Mouse (Mus musculus) macrophage (primary cell): Measurements from ENCODE around the gene Hs2st1. TPM values are rescaled to one million over a fixed set of nuclear protein-coding genes. Genes with fewer than 3 reads are reported as not detected.

Source experiments
- H3K27ac ChIP-seq: fragments of 350-480 bp; formaldehyde crosslinking; 2 replicates; pipeline ENCODE4 v1.9.0; 2021
- H3K36me3 ChIP-seq: fragments of 350-480 bp; formaldehyde crosslinking; 2 replicates; pipeline ENCODE4 v1.9.0; 2021; ENCODE audit errors: inconsistent target
- H3K4me3 ChIP-seq: fragments of 350-480 bp; formaldehyde crosslinking; 2 replicates; pipeline ENCODE4 v1.9.0; 2021; ENCODE audit errors: inconsistent target
- H3K79me2 ChIP-seq: fragments of 350-480 bp; formaldehyde crosslinking; 2 replicates; pipeline ENCODE4 v1.9.0; 2021; ENCODE audit errors: inconsistent target
- WGBS: methylation state at CpG from one replicate; pipeline ENCODE4 v1.1.7; 2026; ENCODE audit warnings: inconsistent platforms; ENCODE audit not compliant: missing documents; 5-methylcytosine and 5-hydroxymethylcytosine counted together
- polyA plus RNA-seq: library from polyadenylated mRNA; stranded (reverse); fragments of 250-400 nt; gene quantifications from 3 replicates; pipeline ENCODE4 v1.2.4, GENCODE M21; 2018; ENCODE audit warnings: inconsistent platforms

The Hs2st1 gene
- polyA plus RNA-seq, 1 experiment from 2014 or later = 14.6 TPM

- Histone ChIP-seq H3K36me3 (no peaks in the 10 kb centered on the region), H3K4me3 (no peak overlapping the region), H3K27ac (no peak overlapping the region), H3K79me2 (no peaks in the 10 kb centered on the region; the same call in 1 of the 2 replicates)
- WGBS = 96% methylated on average over 11 of the region's 12 CpGs
These were observed 92.1 kb downstream of the Hs2st1 start for GRCm38 (mm10) chr3:144477707-144478426.

GRCm38 (mm10) chr3:144475891-144476290 is 94.1 kb downstream of the Hs2st1 start:
- no peak overlapping the region for H3K27ac ChIP-seq
- H3K79me2 ChIP-seq = no peaks in the 10 kb centered on the region; the same call in 1 of the 2 replicates
- 85% methylated on average over 5 of the region's 5 CpGs for WGBS
- H3K4me3 ChIP-seq = no peak overlapping the region
- H3K36me3 ChIP-seq = no peaks in the 10 kb centered on the region

- no peak overlapping the region for H3K27ac ChIP-seq
- H3K79me2 ChIP-seq = no peaks in the 10 kb centered on the region; the same call in 1 of the 2 replicates
- H3K36me3 ChIP-seq = no peaks in the 10 kb centered on the region
- WGBS = 87% methylated on average over 5 of the region's 5 CpGs
- no peak overlapping the region for H3K4me3 ChIP-seq
These were observed 95.3 kb downstream of the Hs2st1 start for GRCm38 (mm10) chr3:144474726-144475125.

DNA sequence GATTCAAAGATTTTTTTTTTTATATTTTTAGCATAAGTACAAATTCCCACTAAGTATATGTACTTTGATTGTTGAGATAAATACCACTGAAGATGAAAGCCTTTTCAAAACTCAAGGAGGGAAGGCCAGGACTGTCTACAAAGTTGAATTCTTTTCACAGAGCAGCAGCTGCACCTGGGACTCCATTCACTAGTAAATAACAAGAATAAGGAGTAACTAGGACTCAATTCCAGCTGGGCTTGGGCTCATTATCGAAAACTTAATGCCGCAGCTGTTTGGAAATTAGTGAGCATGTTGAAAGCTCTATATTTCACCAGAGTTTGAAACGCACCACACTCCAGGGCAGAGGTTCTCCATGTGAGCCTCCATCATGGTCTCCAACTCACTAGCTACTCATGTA is 98.0 kb downstream of the Hs2st1 start:
- WGBS = 96% methylated on average over 3 of the region's 3 CpGs
- no peaks in the 10 kb centered on the region for H3K36me3 ChIP-seq
- H3K79me2 ChIP-seq = no peaks in the 10 kb centered on the region; the same call in 1 of the 2 replicates
- no peak overlapping the region for H3K27ac ChIP-seq
- no peak overlapping the region for H3K4me3 ChIP-seq

DNA sequence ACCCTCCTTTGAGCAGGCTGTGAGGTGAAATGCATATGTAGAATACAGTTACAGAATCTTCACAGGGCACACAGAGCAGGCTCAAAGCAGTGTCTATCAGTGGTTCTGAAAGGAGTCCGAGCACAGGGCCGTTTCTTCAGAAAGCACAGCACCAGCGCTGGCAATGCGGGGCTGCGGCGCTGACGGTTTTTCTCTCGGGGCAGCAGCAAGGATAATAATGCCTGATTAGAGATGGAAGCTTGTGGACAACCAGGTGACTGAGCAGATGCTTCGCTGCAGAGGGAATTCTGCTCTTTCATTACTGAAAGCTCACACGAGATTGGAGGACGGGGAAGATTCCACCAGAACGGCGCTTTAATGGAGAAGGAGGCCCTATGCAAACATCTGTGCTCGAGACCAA is 99.1 kb downstream of the Hs2st1 start:
- WGBS = 95% methylated on average over 8 of the region's 14 CpGs
- H3K36me3 ChIP-seq = no peaks in the 10 kb centered on the region
- no peak overlapping the region for H3K4me3 ChIP-seq
- no peak overlapping the region for H3K27ac ChIP-seq
- no peaks in the 10 kb centered on the region; the same call in 1 of the 2 replicates for H3K79me2 ChIP-seq

DNA sequence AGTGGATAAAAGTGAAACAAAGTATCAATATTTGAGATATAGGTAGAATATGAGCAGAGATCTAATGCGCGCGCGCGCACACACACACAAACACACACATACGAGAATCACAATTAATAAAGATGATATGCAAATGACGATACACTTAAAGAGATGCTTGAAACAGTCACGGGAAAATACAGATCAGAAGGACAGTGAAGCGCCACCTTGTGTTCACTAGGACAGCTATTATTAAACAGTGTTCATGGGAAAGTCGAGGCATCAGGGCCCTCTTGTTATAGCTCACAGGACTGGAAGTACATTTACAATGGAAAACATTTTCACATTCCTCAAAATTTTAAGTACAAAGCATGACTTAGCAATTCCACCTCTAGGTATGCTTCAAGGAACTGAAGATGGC is 102.5 kb downstream of the Hs2st1 start:
- Histone ChIP-seq H3K36me3 (0 out of 2 replicates have a peak, but pooled peaks cover 8% of the 10 kb centered on the region), H3K27ac (no peak overlapping the region), H3K79me2 (no peaks in the 10 kb centered on the region; the same call in 1 of the 2 replicates), H3K4me3 (no peak overlapping the region)
- 78% methylated on average over 4 of the region's 10 CpGs for WGBS

DNA sequence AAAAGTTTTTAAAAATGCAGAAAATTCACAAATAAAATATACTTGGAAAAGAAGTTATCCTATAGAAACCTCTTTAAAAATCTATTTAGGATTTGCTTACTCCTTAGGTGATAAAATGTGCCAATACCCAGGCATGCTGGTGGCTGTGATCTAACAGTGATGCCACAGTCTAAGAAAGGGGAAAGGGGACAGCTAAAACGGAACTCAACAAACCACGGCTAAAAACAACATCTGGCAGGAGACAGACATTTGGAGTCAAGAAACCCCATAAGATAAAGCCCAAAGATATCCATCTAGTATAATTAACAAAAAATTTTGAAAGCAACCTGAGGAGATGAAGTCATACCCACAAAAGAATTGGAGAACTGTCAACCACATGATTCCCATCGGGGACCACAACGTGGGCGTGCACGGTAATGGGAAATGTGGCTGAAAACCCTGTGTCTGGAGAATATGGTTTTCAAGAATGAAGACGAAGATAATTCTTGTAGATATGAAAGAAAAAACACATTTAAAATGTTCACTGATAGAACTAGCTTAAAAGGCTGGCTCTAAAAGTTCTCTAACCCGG is 103.8 kb downstream of the Hs2st1 start:
- H3K79me2 ChIP-seq = no peaks in the 10 kb centered on the region; the same call in 1 of the 2 replicates
- no peak overlapping the region for H3K4me3 ChIP-seq
- H3K36me3 ChIP-seq = 0 out of 2 replicates have a peak, but pooled peaks cover 9% of the 10 kb centered on the region
- no peak overlapping the region for H3K27ac ChIP-seq
- WGBS = 24% methylated on average over 8 of the region's 8 CpGs

- no peak overlapping the region for H3K27ac ChIP-seq
- H3K79me2 ChIP-seq = no peaks in the 10 kb centered on the region; the same call in 1 of the 2 replicates
- H3K36me3 ChIP-seq = 0 out of 2 replicates have a peak, but pooled peaks cover 9% of the 10 kb centered on the region
- H3K4me3 ChIP-seq = no peak overlapping the region
- 93% methylated on average over 10 of the region's 10 CpGs for WGBS
These were observed 107.3 kb downstream of the Hs2st1 start for GRCm38 (mm10) chr3:144462679-144463078.

DNA sequence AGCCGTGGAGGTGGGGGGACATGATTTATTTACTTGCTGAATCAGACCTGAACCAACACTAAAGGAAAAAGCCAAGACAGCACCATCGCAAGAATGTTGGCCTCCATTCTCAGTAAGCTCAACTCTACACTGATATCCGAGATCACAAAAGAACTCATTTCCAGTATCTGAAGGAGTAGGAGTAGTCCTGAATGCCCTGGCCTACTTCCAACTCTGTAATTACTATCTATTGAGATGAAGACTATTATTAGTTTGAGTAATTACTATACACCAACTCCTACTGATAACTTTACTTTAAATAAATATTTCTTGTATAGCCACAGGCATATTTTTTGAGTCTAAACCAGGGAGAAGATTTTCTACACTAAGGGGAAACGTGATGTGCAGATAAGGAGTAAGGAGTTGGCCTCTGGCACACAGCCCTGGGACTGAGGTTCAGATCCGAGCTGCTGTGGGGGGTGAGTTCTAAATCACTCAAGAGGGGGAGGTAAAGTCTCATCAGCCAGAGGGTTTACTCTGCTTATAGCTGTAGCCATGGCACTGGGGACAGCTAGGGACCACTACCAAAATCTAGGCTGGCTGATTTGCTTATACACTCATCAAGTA is 109.7 kb downstream of the Hs2st1 start:
- Histone ChIP-seq H3K36me3 (0 out of 2 replicates have a peak, but pooled peaks cover 9% of the 10 kb centered on the region), H3K4me3 (no peak overlapping the region), H3K79me2 (no peaks in the 10 kb centered on the region), H3K27ac (no peak overlapping the region)
- WGBS = 86% methylated on average over 5 of the region's 5 CpGs

- WGBS = 81% methylated on average over 8 of the region's 8 CpGs
- H3K27ac ChIP-seq = no peak overlapping the region
- H3K36me3 ChIP-seq = 0 out of 2 replicates have a peak, but pooled peaks cover 9% of the 10 kb centered on the region
These were observed 110.7 kb downstream of the Hs2st1 start for GRCm38 (mm10) chr3:144459285-144459697.

DNA sequence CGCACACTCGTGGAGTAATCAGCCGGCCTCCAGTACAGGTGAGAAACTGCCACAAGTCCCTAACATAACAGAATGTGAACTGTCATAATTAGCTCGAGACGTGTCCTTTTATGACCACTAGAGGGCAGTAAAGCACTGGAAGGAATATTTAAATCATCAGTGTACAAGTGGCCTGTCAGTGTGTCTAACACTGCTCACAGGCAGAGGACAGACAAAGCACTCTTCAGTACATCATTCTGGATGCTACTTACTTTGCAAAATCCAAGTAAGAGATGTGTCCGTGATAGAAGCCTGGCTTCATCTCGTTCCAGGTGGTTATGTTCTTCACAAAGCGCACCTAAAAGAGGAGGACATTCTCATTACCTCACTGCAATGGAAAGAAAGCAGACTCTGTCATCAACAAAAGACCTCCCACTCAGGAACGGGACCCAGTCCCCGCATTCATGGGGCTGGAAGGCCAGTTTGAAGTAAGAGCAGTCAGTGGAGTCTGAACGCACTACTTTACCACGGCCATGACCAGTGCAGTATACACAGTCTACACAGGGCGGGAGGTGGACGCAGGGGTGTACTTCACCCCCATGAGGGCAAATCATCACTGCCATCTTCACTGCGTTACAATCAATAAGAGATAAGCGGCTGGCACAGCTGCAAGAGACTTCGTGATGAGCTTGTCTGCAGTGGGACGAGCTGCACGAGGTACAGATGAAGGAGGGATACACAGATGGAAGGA is 116.1 kb downstream of the Hs2st1 start:
- H3K4me3 ChIP-seq = no peak overlapping the region
- no peaks in the 10 kb centered on the region for H3K36me3 ChIP-seq
- H3K79me2 ChIP-seq = no peaks in the 10 kb centered on the region
- no peak overlapping the region for H3K27ac ChIP-seq
- WGBS = 74% methylated on average over 19 of the region's 19 CpGs

More at GRCm38 (mm10) chr3:144459285-144459697, 110.7 kb downstream of the Hs2st1 start:
- Histone ChIP-seq H3K4me3 (no peak overlapping the region), H3K79me2 (no peaks in the 10 kb centered on the region)

DNA sequence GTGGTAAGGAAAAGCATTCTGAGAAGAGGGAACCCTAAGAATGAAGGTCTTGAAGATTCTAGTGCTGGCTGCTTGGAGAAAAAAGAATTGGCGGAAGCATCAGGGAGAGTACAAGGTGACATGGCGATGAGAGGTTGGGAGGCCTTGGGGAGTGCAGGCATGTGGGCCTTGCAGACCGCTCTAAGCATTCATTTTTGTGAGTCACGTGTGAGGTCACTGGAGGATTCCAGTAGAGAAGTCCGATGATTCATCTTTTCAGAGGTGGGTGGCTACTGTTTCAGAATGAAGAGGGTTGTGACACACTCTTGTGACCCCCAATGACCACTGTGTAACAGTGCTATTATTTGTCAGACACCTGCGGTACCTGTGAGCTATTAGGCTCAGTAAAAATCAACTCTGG is 121.0 kb downstream of the Hs2st1 start:
- no peak overlapping the region for H3K27ac ChIP-seq
- no peak overlapping the region for H3K4me3 ChIP-seq
- 88% methylated on average over 6 of the region's 6 CpGs for WGBS
- H3K79me2 ChIP-seq = no peaks in the 10 kb centered on the region
- H3K36me3 ChIP-seq = 0 out of 2 replicates have a peak, but pooled peaks cover 4% of the 10 kb centered on the region

GRCm38 (mm10) chr3:144447917-144448316 is 122.1 kb downstream of the Hs2st1 start:
- Histone ChIP-seq H3K36me3 (0 out of 2 replicates have a peak, but pooled peaks cover 4% of the 10 kb centered on the region), H3K4me3 (no peak overlapping the region), H3K27ac (no peak overlapping the region), H3K79me2 (no peaks in the 10 kb centered on the region)
- WGBS = 93% methylated on average over 9 of the region's 9 CpGs

- WGBS = 94% methylated on average over 14 of the region's 14 CpGs
- Histone ChIP-seq H3K27ac (no peak overlapping the region), H3K79me2 (no peaks in the 10 kb centered on the region), H3K4me3 (no peak overlapping the region), H3K36me3 (0 out of 2 replicates have a peak, but pooled peaks cover 4% of the 10 kb centered on the region)
These were observed 123.8 kb downstream of the Hs2st1 start for GRCm38 (mm10) chr3:144446081-144446634.
